Mouse (Mus musculus): ENCODE measurements around the gene Mtmr1. TPM values are rescaled to one million over a fixed set of nuclear protein-coding genes. Genes with fewer than 3 reads are reported as not detected.
A peak's percentile ranks its signal among the peaks of the same experiment; 100 is the strongest.

Gene Mtmr1
- polyA plus RNA-seq, 1 experiment from 2014 or later: 5.9 TPM

GRCm38 (mm10) chrX:71412776-71413175, 48.2 kb downstream of the Mtmr1 start:
- DNase-seq (ENCODE audit: low spot score): no peak
- no peaks in the 10 kb centered on the region for H3K36me3 ChIP-seq
- H3K4me1 ChIP-seq: no peaks in the 10 kb centered on the region
- no peak overlapping the region for H3K27ac ChIP-seq (replicated peaks)
- no peaks in the 10 kb centered on the region for H3K9me3 ChIP-seq (replicated peaks)
- WGBS: 63% methylated on average over 3 of the region's 3 CpGs
- no peaks in the 10 kb centered on the region for H3K27me3 ChIP-seq (ENCODE audit: low read depth, poor library complexity, severe bottlenecking)
- no peak overlapping the region for H3K4me3 ChIP-seq

- H3K36me3 ChIP-seq: no peaks in the 10 kb centered on the region
- H3K4me1 ChIP-seq: no peaks in the 10 kb centered on the region
- H3K27ac ChIP-seq (replicated peaks): no peak overlapping the region
- no peak for DNase-seq (ENCODE audit: low spot score)
- no peaks in the 10 kb centered on the region for H3K9me3 ChIP-seq (replicated peaks)
- H3K4me3 ChIP-seq: no peak overlapping the region
- no peaks in the 10 kb centered on the region for H3K27me3 ChIP-seq (ENCODE audit: low read depth, poor library complexity, severe bottlenecking)
- 91% methylated on average over 4 of the region's 4 CpGs for WGBS
Observed at GRCm38 (mm10) chrX:71413616-71414015, 49.1 kb downstream of the Mtmr1 start.

GRCm38 (mm10) chrX:71424852-71425251, 60.3 kb downstream of the Mtmr1 start:
- Histone ChIP-seq H3K27ac (replicated peaks) (no peak overlapping the region), H3K36me3 (no peaks in the 10 kb centered on the region), H3K4me3 (no peak overlapping the region), H3K4me1 (no peaks in the 10 kb centered on the region), H3K27me3 (ENCODE audit: low read depth, poor library complexity, severe bottlenecking) (peaks cover 34% of the 10 kb centered on the region; the same call in 1 of the 2 replicates), H3K9me3 (replicated peaks) (no peaks in the 10 kb centered on the region)
- 72% methylated on average over 1 of the region's 1 CpGs for WGBS
- no peak for DNase-seq (ENCODE audit: low spot score)

GRCm38 (mm10) chrX:71425746-71426519, 61.4 kb downstream of the Mtmr1 start:
- peak; percentile 71 for DNase-seq (ENCODE audit: low spot score)
- no peaks in the 10 kb centered on the region for H3K9me3 ChIP-seq (replicated peaks)
- peaks cover 37% of the 10 kb centered on the region; the same call in 1 of the 2 replicates for H3K27me3 ChIP-seq (ENCODE audit: low read depth, poor library complexity, severe bottlenecking)
- H3K27ac ChIP-seq (replicated peaks): no peak overlapping the region
- 49% methylated on average over 9 of the region's 9 CpGs for WGBS
- no peak overlapping the region for H3K4me3 ChIP-seq
- H3K36me3 ChIP-seq: no peaks in the 10 kb centered on the region
- no peaks in the 10 kb centered on the region for H3K4me1 ChIP-seq

GRCm38 (mm10) chrX:71427491-71427890, 62.9 kb downstream of the Mtmr1 start:
- H3K36me3 ChIP-seq: no peaks in the 10 kb centered on the region
- H3K4me3 ChIP-seq: no peak overlapping the region
- H3K27me3 ChIP-seq (ENCODE audit: low read depth, poor library complexity, severe bottlenecking): peaks cover 52% of the 10 kb centered on the region
- H3K9me3 ChIP-seq (replicated peaks): no peaks in the 10 kb centered on the region
- H3K4me1 ChIP-seq: no peaks in the 10 kb centered on the region
- no peak for DNase-seq (ENCODE audit: low spot score)
- H3K27ac ChIP-seq (replicated peaks): no peak overlapping the region

GRCm38 (mm10) chrX:71430900-71431299, 66.3 kb downstream of the Mtmr1 start:
- Histone ChIP-seq H3K36me3 (no peaks in the 10 kb centered on the region), H3K27me3 (ENCODE audit: low read depth, poor library complexity, severe bottlenecking) (peaks cover 70% of the 10 kb centered on the region), H3K4me3 (no peak overlapping the region), H3K4me1 (peaks cover 12% of the 10 kb centered on the region), H3K27ac (replicated peaks) (no peak overlapping the region), H3K9me3 (replicated peaks) (no peaks in the 10 kb centered on the region)
- 83% methylated on average over 5 of the region's 5 CpGs for WGBS
- no peak for DNase-seq (ENCODE audit: low spot score)

GRCm38 (mm10) chrX:71434448-71434847, 69.9 kb downstream of the Mtmr1 start:
- Histone ChIP-seq H3K36me3 (0 out of 2 replicates have a peak, but pooled peaks cover 2% of the 10 kb centered on the region), H3K4me1 (peaks cover 12% of the 10 kb centered on the region), H3K27me3 (ENCODE audit: low read depth, poor library complexity, severe bottlenecking) (peaks cover 67% of the 10 kb centered on the region), H3K4me3 (no peak overlapping the region), H3K27ac (replicated peaks) (no peak overlapping the region), H3K9me3 (replicated peaks) (no peaks in the 10 kb centered on the region)
- no peak for DNase-seq (ENCODE audit: low spot score)
- 48% methylated on average over 1 of the region's 1 CpGs for WGBS

GRCm38 (mm10) chrX:71434860-71435259, 70.3 kb downstream of the Mtmr1 start:
- WGBS: 42% methylated on average over 8 of the region's 8 CpGs

GRCm38 (mm10) chrX:71435542-71435941, 71.0 kb downstream of the Mtmr1 start:
- Histone ChIP-seq H3K9me3 (replicated peaks) (no peaks in the 10 kb centered on the region), H3K4me1 (peaks cover 12% of the 10 kb centered on the region), H3K27me3 (ENCODE audit: low read depth, poor library complexity, severe bottlenecking) (peaks cover 65% of the 10 kb centered on the region), H3K36me3 (peaks cover 6% of the 10 kb centered on the region; the same call in 1 of the 2 replicates), H3K4me3 (no peak overlapping the region), H3K27ac (replicated peaks) (no peak overlapping the region)
- no peak for DNase-seq (ENCODE audit: low spot score)
- 84% methylated on average over 2 of the region's 2 CpGs for WGBS

More at GRCm38 (mm10) chrX:71434860-71435259, 70.3 kb downstream of the Mtmr1 start:
- peaks cover 12% of the 10 kb centered on the region for H3K4me1 ChIP-seq
- peaks cover 65% of the 10 kb centered on the region for H3K27me3 ChIP-seq (ENCODE audit: low read depth, poor library complexity, severe bottlenecking)
- DNase-seq (ENCODE audit: low spot score): peak; percentile 13
- H3K27ac ChIP-seq (replicated peaks): no peak overlapping the region
- H3K4me3 ChIP-seq: no peak overlapping the region
- 0 out of 2 replicates have a peak, but pooled peaks cover 3% of the 10 kb centered on the region for H3K36me3 ChIP-seq
- H3K9me3 ChIP-seq (replicated peaks): no peaks in the 10 kb centered on the region

GRCm38 (mm10) chrX:71439473-71439872, 74.9 kb downstream of the Mtmr1 start:
- Histone ChIP-seq H3K27ac (replicated peaks) (no peak overlapping the region), H3K27me3 (ENCODE audit: low read depth, poor library complexity, severe bottlenecking) (peaks cover 27% of the 10 kb centered on the region), H3K4me1 (peaks cover 8% of the 10 kb centered on the region), H3K36me3 (peaks cover 10% of the 10 kb centered on the region; the same call in 1 of the 2 replicates), H3K9me3 (replicated peaks) (no peaks in the 10 kb centered on the region), H3K4me3 (no peak overlapping the region)
- DNase-seq (ENCODE audit: low spot score): no peak
- 88% methylated on average over 6 of the region's 6 CpGs for WGBS

GRCm38 (mm10) chrX:71442916-71443315, 78.4 kb downstream of the Mtmr1 start:
- WGBS: 91% methylated on average over 5 of the region's 5 CpGs
- Histone ChIP-seq H3K27ac (replicated peaks) (no peak overlapping the region), H3K4me1 (no peaks in the 10 kb centered on the region)

GRCm38 (mm10) chrX:71456078-71456737, 91.6 kb downstream of the Mtmr1 start:
- 86% methylated on average over 6 of the region's 6 CpGs for WGBS
- H3K27ac ChIP-seq (replicated peaks): no peak overlapping the region
- H3K4me1 ChIP-seq: no peaks in the 10 kb centered on the region
- no peaks in the 10 kb centered on the region for H3K36me3 ChIP-seq
- H3K9me3 ChIP-seq (replicated peaks): no peaks in the 10 kb centered on the region
- H3K4me3 ChIP-seq: no peak overlapping the region
- no peak for DNase-seq (ENCODE audit: low spot score)
- no peaks in the 10 kb centered on the region for H3K27me3 ChIP-seq (ENCODE audit: low read depth, poor library complexity, severe bottlenecking)

More at GRCm38 (mm10) chrX:71442916-71443315, 78.4 kb downstream of the Mtmr1 start:
- Histone ChIP-seq H3K4me3 (no peak overlapping the region), H3K9me3 (replicated peaks) (no peaks in the 10 kb centered on the region), H3K36me3 (peaks cover 10% of the 10 kb centered on the region; the same call in 1 of the 2 replicates), H3K27me3 (ENCODE audit: low read depth, poor library complexity, severe bottlenecking) (peaks cover 7% of the 10 kb centered on the region)
- DNase-seq (ENCODE audit: low spot score): no peak

Data from midbrain, embryonic 10.5 days (tissue).